Mouse (Mus musculus): ENCODE measurements at regions not wholly inside any gene's neighbourhood (a gene's known extent, or its start where the extent isn't known, plus 50 kb on each side); places are given as distances from the start of the nearest gene placed in this dataset.

GRCm38 (mm10) chr10:38908277-38908676 lies 57.0 kb upstream of the Lama4 start:
- Histone ChIP-seq H3K36me3 (ENCODE audit: control insufficient read depth, insufficient read depth) (no peaks in the 10 kb centered on the region), H3K4me1 (replicated peaks; ENCODE audit: control insufficient read depth, insufficient read depth, low read length) (0 out of 2 replicates have a peak, but pooled peaks cover 7% of the 10 kb centered on the region), H3K27ac (ENCODE audit: low read depth, low read length) (peak overlapping the region; percentile 69), H3K9ac (ENCODE audit: low read depth, low read length) (no peak overlapping the region), H3K4me2 (replicated peaks; ENCODE audit: low read depth) (no peak overlapping the region), H3K27me3 (replicated peaks; ENCODE audit: control insufficient read depth, insufficient read depth, low read length) (no peaks in the 10 kb centered on the region), H3K4me3 (ENCODE audit: low read depth, low read length) (no peak overlapping the region), H3K9me3 (ENCODE audit: control insufficient read depth) (no peaks in the 10 kb centered on the region)
- WGBS, result 35% methylated on average over 9 of the region's 9 CpGs
- ATAC-seq, result 0 out of 2 replicates have a peak, but pooled peaks have one; percentile 36
- no peak for TF ChIP-seq CTCF (IDR thresholded peaks at IDR 0.05; ENCODE audit: low read depth)

GRCm38 (mm10) chr10:38909152-38909732 lies 56.1 kb upstream of the Lama4 start:
- no peaks in the 10 kb centered on the region for H3K36me3 ChIP-seq (ENCODE audit: control insufficient read depth, insufficient read depth)
- no peaks in the 10 kb centered on the region for H3K27me3 ChIP-seq (replicated peaks; ENCODE audit: control insufficient read depth, insufficient read depth, low read length)
- H3K4me1 ChIP-seq (replicated peaks; ENCODE audit: control insufficient read depth, insufficient read depth, low read length), result 0 out of 2 replicates have a peak, but pooled peaks cover 7% of the 10 kb centered on the region
- TF ChIP-seq CTCF (IDR thresholded peaks at IDR 0.05; ENCODE audit: low read depth), result no peak
- WGBS, result 84% methylated on average over 1 of the region's 1 CpGs
- no peaks in the 10 kb centered on the region for H3K9me3 ChIP-seq (ENCODE audit: control insufficient read depth)
- H3K4me3 ChIP-seq (ENCODE audit: low read depth, low read length), result no peak overlapping the region
- ATAC-seq, result no peak
- no peak overlapping the region for H3K4me2 ChIP-seq (replicated peaks; ENCODE audit: low read depth)
- no peak overlapping the region for H3K27ac ChIP-seq (ENCODE audit: low read depth, low read length)
- no peak overlapping the region for H3K9ac ChIP-seq (ENCODE audit: low read depth, low read length)

- H3K27me3 ChIP-seq (replicated peaks; ENCODE audit: control insufficient read depth, insufficient read depth, low read length), result no peaks in the 10 kb centered on the region
- no peak for TF ChIP-seq CTCF (IDR thresholded peaks at IDR 0.05; ENCODE audit: low read depth)
- 54% methylated on average over 2 of the region's 2 CpGs for WGBS
- 0 out of 2 replicates have a peak, but pooled peaks cover 7% of the 10 kb centered on the region for H3K4me1 ChIP-seq (replicated peaks; ENCODE audit: control insufficient read depth, insufficient read depth, low read length)
- H3K36me3 ChIP-seq (ENCODE audit: control insufficient read depth, insufficient read depth), result no peaks in the 10 kb centered on the region
- no peak overlapping the region for H3K9ac ChIP-seq (ENCODE audit: low read depth, low read length)
- no peaks in the 10 kb centered on the region for H3K9me3 ChIP-seq (ENCODE audit: control insufficient read depth)
- no peak overlapping the region for H3K4me2 ChIP-seq (replicated peaks; ENCODE audit: low read depth)
- no peak for ATAC-seq
- H3K4me3 ChIP-seq (ENCODE audit: low read depth, low read length), result no peak overlapping the region
- H3K27ac ChIP-seq (ENCODE audit: low read depth, low read length), result no peak overlapping the region
These were observed 55.5 kb upstream of the Lama4 start for GRCm38 (mm10) chr10:38909843-38910242.

- Histone ChIP-seq H3K9ac (ENCODE audit: low read depth, low read length) (no peak overlapping the region), H3K27ac (ENCODE audit: low read depth, low read length) (no peak overlapping the region), H3K4me1 (replicated peaks; ENCODE audit: control insufficient read depth, insufficient read depth, low read length) (0 out of 2 replicates have a peak, but pooled peaks cover 7% of the 10 kb centered on the region), H3K36me3 (ENCODE audit: control insufficient read depth, insufficient read depth) (no peaks in the 10 kb centered on the region), H3K27me3 (replicated peaks; ENCODE audit: control insufficient read depth, insufficient read depth, low read length) (no peaks in the 10 kb centered on the region), H3K9me3 (ENCODE audit: control insufficient read depth) (no peaks in the 10 kb centered on the region), H3K4me3 (ENCODE audit: low read depth, low read length) (no peak overlapping the region), H3K4me2 (replicated peaks; ENCODE audit: low read depth) (no peak overlapping the region)
- no peak for ATAC-seq
- WGBS, result 83% methylated on average over 2 of the region's 2 CpGs
- TF ChIP-seq CTCF (IDR thresholded peaks at IDR 0.05; ENCODE audit: low read depth), result no peak
These were observed 52.3 kb upstream of the Lama4 start for GRCm38 (mm10) chr10:38913013-38913412.
